Mouse (Mus musculus) hematopoietic stem cell, adult 5-6 weeks (primary cell): Measurements from ENCODE around the gene Mcu. TPM values are rescaled to one million over a fixed set of nuclear protein-coding genes. Genes with fewer than 3 reads are reported as not detected.
A peak's percentile ranks its signal among the peaks of the same experiment; 100 is the strongest.

Experiments used
- ATAC-seq, 2 experiments: fragments of 125-278 bp in 1 of 2; replicated peaks in 1 of 2; 2 replicates each; pipeline ENCODE4 v1.8.0; 2016 to 2017; ENCODE audit warnings: inconsistent platforms in 2 of 2, mild to moderate bottlenecking in 2 of 2, moderate number of reproducible peaks in 2 of 2, low read depth in 1 of 2, moderate TSS enrichment in 1 of 2; ENCODE audit not compliant: low FRiP score in 2 of 2, poor library complexity in 2 of 2, severe bottlenecking in 2 of 2, insufficient read depth in 1 of 2, low TSS enrichment in 1 of 2
- total RNA-seq: library from RNA; stranded (forward); fragments of 172-1452, 232-1000 nt; gene quantifications from 2 replicates; pipeline ENCODE4 v1.2.3, GENCODE M21; 2017

Gene Mcu
- total RNA-seq, result 23.1 and 26.9 TPM in 2 replicates

- peak; percentile 96 to 97 for ATAC-seq
Observed at GRCm38 (mm10) chr10:59616522-59616921, at the start of gene Mcu. Gene Mcu, minus strand, starts transcription at chr10:59616692.

- ATAC-seq, result peak; percentile 57 to 65
Observed at GRCm38 (mm10) chr10:59665503-59666291, 49.2 kb upstream of the Mcu start.

GRCm38 (mm10) chr10:59664765-59665164, 48.3 kb upstream of the Mcu start:
- no peak for ATAC-seq

GRCm38 (mm10) chr10:59656799-59657198, 40.3 kb upstream of the Mcu start:
- no peak for ATAC-seq

GRCm38 (mm10) chr10:59646821-59647378, 30.4 kb upstream of the Mcu start:
- ATAC-seq, result no peak

GRCm38 (mm10) chr10:59645153-59645552, 28.7 kb upstream of the Mcu start:
- ATAC-seq, result peak; percentile 45 to 63; a peak in 3 of 4 replicates

GRCm38 (mm10) chr10:59644710-59645109, 28.2 kb upstream of the Mcu start:
- no peak for ATAC-seq

- ATAC-seq, result no peak
Observed at GRCm38 (mm10) chr10:59643645-59644044, 27.2 kb upstream of the Mcu start.

- no peak for ATAC-seq
Observed at GRCm38 (mm10) chr10:59642659-59643377, 26.3 kb upstream of the Mcu start.

GRCm38 (mm10) chr10:59638576-59638975, 22.1 kb upstream of the Mcu start:
- ATAC-seq, result no peak

- ATAC-seq, result no peak
Observed at GRCm38 (mm10) chr10:59637596-59638124, 21.2 kb upstream of the Mcu start.

- peak; percentile 46 to 64; a peak in 2 of 4 replicates for ATAC-seq
Observed at GRCm38 (mm10) chr10:59636751-59637533, 20.4 kb upstream of the Mcu start.

- ATAC-seq, result no peak
Observed at GRCm38 (mm10) chr10:59636048-59636447, 19.6 kb upstream of the Mcu start.

GRCm38 (mm10) chr10:59629506-59629782, 13.0 kb upstream of the Mcu start:
- no peak for ATAC-seq

GRCm38 (mm10) chr10:59628641-59629505, 12.4 kb upstream of the Mcu start:
- no peak for ATAC-seq

GRCm38 (mm10) chr10:59623496-59623895, 7.0 kb upstream of the Mcu start:
- peak in 1 of 2 experiments; percentile 36; a peak in 2 of 4 replicates for ATAC-seq

- no peak for ATAC-seq
Observed at GRCm38 (mm10) chr10:59621355-59621754, 4.9 kb upstream of the Mcu start.
